Mouse (Mus musculus) neural tube, embryonic 11.5 days (tissue): ENCODE data around the gene Ppp4r4. TPM values are rescaled to one million over a fixed set of nuclear protein-coding genes. Genes with fewer than 3 reads are reported as not detected.
"Not testable (repeated sequence)": the region's sequence is repeated elsewhere in the genome, so short reads cannot be mapped to it uniquely, and the experiment has no call there.

Experiments used
- ATAC-seq: fragments of 200-750 bp; cut with Nextera tagmentation; 2 replicates; pipeline ENCODE4 v1.8.0; 2017; ENCODE audit warnings: moderate number of reproducible peaks, mild to moderate bottlenecking, moderate TSS enrichment, moderate library complexity; ENCODE audit not compliant: insufficient read depth, low FRiP score, low TSS enrichment
- DNase-seq: peaks from one replicate; pipeline ENCODE4 v3.0.0-alpha.2; 2015; ENCODE audit warnings: low spot score
- H3K27ac ChIP-seq: fragments of 300-500 bp; sonication (generic); 2 replicates; pipeline ENCODE4 v1.5.1; 2014; ENCODE audit warnings: low read depth, mild to moderate bottlenecking, low read length
- H3K27me3 ChIP-seq: fragments of 300-500 bp; sonication (generic); 2 replicates; pipeline ENCODE4 v1.6.1; 2014; ENCODE audit warnings: mild to moderate bottlenecking, low read length, mixed read lengths; ENCODE audit not compliant: control insufficient read depth, insufficient read depth
- H3K36me3 ChIP-seq: fragments of 300-500 bp; sonication (generic); 2 replicates; pipeline ENCODE4 v1.6.1; 2014; ENCODE audit warnings: mild to moderate bottlenecking, low read length, moderate library complexity, mixed read lengths; ENCODE audit not compliant: control insufficient read depth, insufficient read depth
- H3K4me1 ChIP-seq: fragments of 300-500 bp; sonication (generic); 2 replicates; pipeline ENCODE4 v1.6.1; 2014; ENCODE audit warnings: low read length, mixed read lengths; ENCODE audit not compliant: control insufficient read depth, insufficient read depth
- H3K4me2 ChIP-seq: fragments of 300-500 bp; sonication (generic); 2 replicates; pipeline ENCODE4 v1.6.1; 2014; ENCODE audit warnings: low read depth, mild to moderate bottlenecking, moderate library complexity
- H3K4me3 ChIP-seq: fragments of 300-500 bp; sonication (generic); 2 replicates; pipeline ENCODE4 v1.5.1; 2014; ENCODE audit warnings: low read depth, low read length
- H3K9ac ChIP-seq: fragments of 300-500 bp; sonication (generic); 2 replicates; pipeline ENCODE4 v1.6.1; 2014; ENCODE audit warnings: mild to moderate bottlenecking, low read length
- H3K9me3 ChIP-seq: fragments of 300-500 bp; sonication (generic); 2 replicates; pipeline ENCODE4 v1.6.1; 2016; ENCODE audit warnings: low read length; ENCODE audit not compliant: control insufficient read depth
- WGBS: fragments of 180-500 bp; shearing (Covaris S2); extraction: QIAGEN DNeasy Blood & Tissue Kit; methylation state at CpG from one replicate; pipeline ENCODE4 v1.1.7; 2014; 5-methylcytosine and 5-hydroxymethylcytosine counted together
- polyA plus RNA-seq: library from polyadenylated mRNA; unstranded; fragments of >200 nt; fragmentation: Nextera tagmentation; extraction: Ambion mirVana; gene quantifications from 2 replicates; pipeline ENCODE4 v1.2.1, GENCODE M21; 2014

Gene Ppp4r4
- polyA plus RNA-seq, 1 experiment from 2014 or later, result 2.7 TPM

DNA sequence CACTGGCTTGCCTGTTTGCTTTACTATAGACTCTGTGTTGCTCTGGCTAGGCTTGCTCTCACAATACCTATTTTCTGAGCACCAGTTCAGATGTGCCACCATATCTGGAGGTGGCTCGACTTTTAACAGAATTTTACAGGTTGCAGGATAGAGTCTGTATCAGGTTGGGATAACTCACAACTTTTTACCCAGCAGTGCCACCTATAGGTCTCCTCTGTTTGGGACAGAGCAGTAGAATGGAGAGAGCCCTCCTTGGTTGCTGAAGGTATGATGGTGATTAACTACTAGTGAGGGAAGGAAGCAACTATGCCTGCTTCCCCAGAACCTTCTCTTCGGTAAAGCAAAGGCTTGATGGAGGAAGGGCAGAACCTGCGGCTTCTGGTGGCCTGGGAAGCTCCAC lies 35.0 kb downstream of the Ppp4r4 start:
- no peak for ATAC-seq

DNA sequence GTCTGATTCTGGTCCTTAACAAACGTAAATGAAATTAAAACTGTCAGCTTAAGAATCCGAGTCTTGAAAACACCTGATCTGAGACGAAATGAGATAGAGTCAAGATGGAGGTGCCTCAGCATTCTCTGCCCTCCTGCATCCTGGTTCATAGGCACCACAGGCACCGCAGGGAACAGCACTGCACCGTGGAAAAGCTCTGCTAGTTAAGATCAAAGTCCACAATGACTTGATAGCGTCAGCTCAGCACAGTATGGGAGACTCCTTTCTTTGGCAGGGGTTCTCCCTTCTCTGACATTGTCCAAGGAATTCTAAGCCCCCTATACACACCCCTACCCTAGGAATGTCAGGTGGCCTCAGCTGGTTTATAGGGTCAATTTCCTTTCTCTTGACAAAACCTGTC lies 37.6 kb downstream of the Ppp4r4 start:
- H3K9ac ChIP-seq, result no peak overlapping the region
- H3K4me1 ChIP-seq, result no peaks in the 10 kb centered on the region
- H3K4me3 ChIP-seq, result no peak overlapping the region
- no peak for DNase-seq
- ATAC-seq, result no peak
- H3K27me3 ChIP-seq, result no peaks in the 10 kb centered on the region
- H3K9me3 ChIP-seq, result no peaks in the 10 kb centered on the region
- WGBS, result 68% methylated on average over 6 of the region's 6 CpGs
- H3K27ac ChIP-seq, result no peak overlapping the region
- no peak overlapping the region for H3K4me2 ChIP-seq
- H3K36me3 ChIP-seq, result no peaks in the 10 kb centered on the region

More for the DNA sequence above, 35.0 kb downstream of the Ppp4r4 start:
- no peaks in the 10 kb centered on the region for H3K36me3 ChIP-seq
- no peaks in the 10 kb centered on the region for H3K9me3 ChIP-seq
- H3K27ac ChIP-seq, result no peak overlapping the region
- no peak overlapping the region for H3K4me3 ChIP-seq
- WGBS, result 71% methylated on average over 3 of the region's 3 CpGs
- H3K4me2 ChIP-seq, result no peak overlapping the region
- no peaks in the 10 kb centered on the region for H3K27me3 ChIP-seq
- H3K9ac ChIP-seq, result no peak overlapping the region
- DNase-seq, result no peak
- no peaks in the 10 kb centered on the region for H3K4me1 ChIP-seq

DNA sequence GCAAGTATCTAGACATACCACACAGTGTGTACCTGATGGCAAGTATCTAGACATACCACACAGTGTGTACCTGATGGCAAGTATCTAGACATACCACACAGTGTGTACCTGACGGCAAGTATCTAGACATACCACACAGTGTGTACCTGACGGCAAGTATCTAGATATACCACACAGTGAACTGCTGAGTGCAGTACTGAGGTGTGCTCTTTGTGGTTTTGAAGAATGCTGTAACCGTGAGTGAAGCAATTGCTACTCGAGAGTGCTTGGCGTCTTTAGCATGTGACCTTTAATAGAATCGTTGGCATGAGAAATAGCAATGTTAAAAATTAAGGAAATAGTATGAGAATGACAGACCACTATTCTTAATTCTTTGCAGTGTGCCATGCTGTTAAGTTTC lies 46.1 kb downstream of the Ppp4r4 start:
- H3K27ac ChIP-seq, DNase-seq, H3K4me1 ChIP-seq, H3K9me3 ChIP-seq, H3K27me3 ChIP-seq, H3K9ac ChIP-seq, H3K4me3 ChIP-seq, H3K36me3 ChIP-seq, ATAC-seq, H3K4me2 ChIP-seq: not testable (repeated sequence)
- WGBS, result 93% methylated on average over 6 of the region's 6 CpGs

DNA sequence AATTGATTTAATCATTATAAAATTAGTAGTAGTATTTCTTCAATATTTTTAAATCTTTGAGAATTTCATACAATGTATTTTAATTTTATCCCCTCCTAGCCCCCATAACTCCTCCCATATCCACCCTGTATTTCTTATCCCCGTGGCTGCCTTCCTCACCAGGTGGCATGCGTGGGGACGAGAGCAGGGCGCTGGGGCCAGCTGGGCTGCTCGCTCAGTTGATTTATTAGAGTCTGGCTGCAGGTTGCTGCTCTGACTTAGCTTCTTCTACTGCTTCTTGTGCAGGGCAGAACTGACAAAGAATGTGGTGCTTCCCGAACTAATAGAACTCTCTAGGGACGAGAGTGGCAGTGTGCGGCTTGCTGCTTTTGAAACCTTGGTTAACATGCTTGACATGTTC lies 51.7 kb downstream of the Ppp4r4 start:
- H3K4me3 ChIP-seq, result no peak overlapping the region
- 56% methylated on average over 8 of the region's 8 CpGs for WGBS
- no peak overlapping the region for H3K9ac ChIP-seq
- no peak overlapping the region for H3K27ac ChIP-seq
- no peaks in the 10 kb centered on the region for H3K27me3 ChIP-seq
- ATAC-seq, result no peak
- no peaks in the 10 kb centered on the region for H3K9me3 ChIP-seq
- no peak for DNase-seq
- no peaks in the 10 kb centered on the region for H3K36me3 ChIP-seq
- no peaks in the 10 kb centered on the region for H3K4me1 ChIP-seq
- no peak overlapping the region for H3K4me2 ChIP-seq

DNA sequence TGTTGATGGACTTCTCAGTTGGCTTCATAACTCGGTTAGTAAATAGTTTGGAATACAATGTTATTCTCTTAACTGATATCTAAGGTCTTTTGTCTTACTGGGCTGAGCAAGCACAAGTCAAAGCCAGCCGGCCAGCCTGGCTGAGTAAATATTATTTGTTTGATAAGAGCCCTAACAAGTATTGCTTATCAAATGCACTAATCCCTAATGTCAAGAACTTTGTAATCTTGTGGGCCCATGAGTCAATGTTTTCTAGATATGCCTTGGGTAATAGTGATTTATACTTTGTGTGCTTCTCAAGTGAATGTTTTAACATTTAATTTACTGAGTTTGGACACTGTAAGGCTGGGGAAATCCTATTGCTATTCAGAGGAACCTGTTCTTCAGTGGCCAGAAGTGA lies 66.3 kb downstream of the Ppp4r4 start:
- no peaks in the 10 kb centered on the region for H3K27me3 ChIP-seq
- no peaks in the 10 kb centered on the region for H3K36me3 ChIP-seq
- no peak overlapping the region for H3K9ac ChIP-seq
- DNase-seq (no peak), ATAC-seq (no peak)
- H3K27ac ChIP-seq, result no peak overlapping the region
- 79% methylated on average over 2 of the region's 2 CpGs for WGBS
- no peaks in the 10 kb centered on the region for H3K9me3 ChIP-seq
- H3K4me1 ChIP-seq, result no peaks in the 10 kb centered on the region
- no peak overlapping the region for H3K4me3 ChIP-seq
- no peak overlapping the region for H3K4me2 ChIP-seq

DNA sequence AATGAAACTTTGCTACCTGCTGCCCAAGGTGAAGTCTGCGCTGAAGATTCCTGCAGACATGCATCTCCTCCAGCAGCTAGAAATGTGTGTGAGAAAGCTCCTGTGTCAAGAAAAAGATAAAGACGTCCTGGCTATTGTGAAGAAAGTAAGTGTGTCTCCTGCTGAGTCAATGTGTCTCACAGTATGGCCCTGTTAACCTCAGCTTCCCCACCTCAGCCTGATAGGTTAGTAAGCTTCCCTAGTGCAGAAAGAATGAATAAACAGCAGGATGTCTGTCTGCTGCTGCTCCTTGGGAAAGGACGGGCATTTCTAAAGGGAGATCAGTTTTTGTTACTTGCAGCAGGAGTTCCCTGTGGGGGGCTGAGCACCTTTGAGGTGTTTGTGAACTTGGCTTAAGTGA lies 68.3 kb downstream of the Ppp4r4 start:
- 16% methylated on average over 3 of the region's 3 CpGs for WGBS
- no peak overlapping the region for H3K4me3 ChIP-seq
- H3K4me1 ChIP-seq, result no peaks in the 10 kb centered on the region
- DNase-seq (no peak), ATAC-seq (no peak)
- no peaks in the 10 kb centered on the region for H3K36me3 ChIP-seq
- H3K27ac ChIP-seq, result no peak overlapping the region
- no peak overlapping the region for H3K4me2 ChIP-seq
- no peaks in the 10 kb centered on the region for H3K27me3 ChIP-seq
- no peak overlapping the region for H3K9ac ChIP-seq
- H3K9me3 ChIP-seq, result no peaks in the 10 kb centered on the region

DNA sequence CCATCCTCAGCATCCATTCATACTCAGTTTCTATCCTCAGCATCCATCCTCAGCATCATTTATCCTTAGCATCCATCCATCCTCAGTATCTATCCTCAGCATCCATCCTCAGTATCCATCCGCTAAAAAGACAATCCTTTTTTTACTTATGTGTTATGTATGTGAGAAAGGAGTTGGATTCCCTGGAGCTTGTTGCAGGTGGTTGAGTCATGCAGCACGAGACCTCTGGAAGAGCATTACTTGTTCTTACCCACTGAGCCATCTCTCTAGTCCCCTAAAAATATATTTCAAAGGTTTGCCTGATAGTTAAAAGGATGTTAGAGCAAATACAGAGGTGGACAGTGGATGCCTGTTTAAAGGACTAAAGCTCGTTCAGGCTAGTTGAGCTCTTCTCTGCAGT lies 69.8 kb downstream of the Ppp4r4 start:
- Histone ChIP-seq H3K9me3 (no peaks in the 10 kb centered on the region), H3K27ac (no peak overlapping the region), H3K4me2 (no peak overlapping the region), H3K36me3 (no peaks in the 10 kb centered on the region), H3K4me3 (no peak overlapping the region), H3K27me3 (no peaks in the 10 kb centered on the region), H3K9ac (no peak overlapping the region), H3K4me1 (no peaks in the 10 kb centered on the region)
- WGBS, result 75% methylated on average over 3 of the region's 3 CpGs
- no peak for ATAC-seq
- no peak for DNase-seq

DNA sequence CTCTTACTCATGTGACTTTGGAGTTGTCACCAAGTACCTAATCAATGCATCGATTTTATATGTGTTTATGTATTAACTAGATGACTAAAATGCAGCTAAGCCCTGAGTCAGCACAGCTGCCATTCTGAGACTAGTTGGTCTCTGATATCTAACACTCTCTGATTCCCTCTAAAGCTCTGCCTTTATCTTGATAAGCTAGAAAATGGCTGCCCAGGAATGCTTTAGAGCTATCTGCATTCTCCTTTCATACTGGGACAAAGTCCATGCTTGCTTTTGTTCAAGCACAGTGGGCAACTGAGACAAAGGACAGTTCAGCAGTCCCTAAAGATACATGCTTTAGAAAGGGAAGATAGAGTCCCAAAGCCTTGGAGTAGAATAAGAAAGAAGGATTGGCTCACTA lies 83.1 kb downstream of the Ppp4r4 start:
- Histone ChIP-seq H3K27me3 (no peaks in the 10 kb centered on the region), H3K4me3 (no peak overlapping the region), H3K27ac (no peak overlapping the region), H3K9me3 (no peaks in the 10 kb centered on the region), H3K9ac (no peak overlapping the region), H3K4me2 (no peak overlapping the region), H3K36me3 (no peaks in the 10 kb centered on the region), H3K4me1 (no peaks in the 10 kb centered on the region)
- DNase-seq (no peak), ATAC-seq (no peak)
- WGBS, result 80% methylated on average over 1 of the region's 1 CpGs

DNA sequence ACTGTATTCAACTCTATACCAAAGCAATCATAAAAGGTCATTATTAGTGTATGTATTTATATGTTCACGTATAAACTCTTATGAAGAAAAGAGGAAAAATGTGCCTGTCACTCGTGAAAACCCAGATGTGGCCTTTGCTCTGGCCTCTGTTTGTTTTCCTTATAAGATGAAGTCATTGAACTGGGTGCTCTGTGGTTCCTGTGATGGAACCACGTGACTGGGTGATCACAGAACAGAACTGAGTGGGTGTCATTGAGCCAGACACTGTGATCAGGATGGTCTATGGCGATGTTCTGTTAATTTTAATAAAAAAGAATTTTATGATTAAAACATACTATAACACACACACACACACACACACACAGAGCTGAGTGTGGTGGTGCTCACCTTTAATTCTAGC lies 83.7 kb downstream of the Ppp4r4 start:
- Histone ChIP-seq H3K4me3 (no peak overlapping the region), H3K36me3 (no peaks in the 10 kb centered on the region), H3K27ac (no peak overlapping the region), H3K4me1 (no peaks in the 10 kb centered on the region), H3K9ac (no peak overlapping the region), H3K4me2 (no peak overlapping the region), H3K27me3 (no peaks in the 10 kb centered on the region), H3K9me3 (no peaks in the 10 kb centered on the region)
- WGBS, result 86% methylated on average over 4 of the region's 4 CpGs
- ATAC-seq, result no peak
- no peak for DNase-seq
